Mouse (Mus musculus): ENCODE measurements around the gene B4galnt4. TPM values are rescaled to one million over a fixed set of nuclear protein-coding genes. Genes with fewer than 3 reads are reported as not detected.

B4galnt4 gene
- polyA plus RNA-seq, 1 experiment from 2014 or later = 65.7 TPM

DNA sequence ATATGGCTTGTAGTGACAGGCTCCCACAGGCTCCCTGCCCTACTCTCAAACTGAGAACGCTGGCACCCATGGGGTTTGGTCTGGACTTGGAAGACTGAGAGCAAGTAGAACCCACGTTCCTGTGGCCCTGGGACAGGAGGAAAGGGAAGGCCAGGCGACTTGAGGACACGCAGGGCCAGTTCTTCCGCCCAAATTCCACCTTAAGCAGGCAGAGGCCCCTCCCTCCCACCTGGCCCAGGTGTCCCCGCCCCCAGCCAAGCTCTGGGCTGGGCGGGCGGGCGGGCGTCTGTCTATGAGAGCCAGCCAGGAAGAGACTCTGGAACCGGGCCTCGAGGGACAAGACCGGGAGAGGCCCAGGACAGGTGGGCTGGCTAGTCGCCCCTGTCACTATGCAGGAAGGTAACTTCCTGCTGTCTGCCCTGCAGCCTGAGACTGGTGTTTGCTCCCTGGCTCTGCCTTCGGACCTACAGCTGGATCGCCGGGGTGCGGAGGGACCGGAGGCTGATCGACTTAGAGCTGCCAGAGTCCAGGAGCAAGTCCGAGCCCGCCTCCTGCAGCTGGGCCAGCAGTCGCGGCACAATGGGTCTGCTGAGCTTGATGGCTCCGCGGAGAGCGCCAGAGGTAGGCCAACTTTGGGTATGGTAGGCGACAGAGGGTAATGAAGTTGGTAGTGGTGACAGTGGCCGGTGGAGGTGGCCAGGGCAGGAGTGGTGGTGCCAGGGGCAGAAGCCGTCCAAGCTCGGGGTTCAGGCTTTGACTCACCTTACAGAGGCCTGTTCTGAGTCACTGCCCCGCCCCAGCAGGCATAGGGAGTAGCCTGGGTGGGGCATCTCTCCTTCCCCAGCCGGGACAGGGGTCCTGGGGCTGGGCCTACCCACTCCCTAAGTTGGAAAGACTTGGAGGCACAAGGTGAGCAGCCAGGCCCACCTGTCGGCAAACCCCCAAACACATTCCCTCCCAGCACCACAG is 18.9 kb downstream of the B4galnt4 start:
- no peaks in the 10 kb centered on the region for H3K36me3 ChIP-seq (ENCODE audit: control insufficient read depth, insufficient read depth, low read length)
- 26% methylated on average over 30 of the region's 34 CpGs for WGBS
- H3K9me3 ChIP-seq (replicated peaks; ENCODE audit: control insufficient read depth, low read length, poor library complexity, severe bottlenecking) = no peaks in the 10 kb centered on the region

GRCm38 (mm10) chr7:141087894-141088293 is 27.0 kb downstream of the B4galnt4 start:
- H3K4me2 ChIP-seq (ENCODE audit: low read length) = no peak overlapping the region
- no peaks in the 10 kb centered on the region for H3K36me3 ChIP-seq (ENCODE audit: control insufficient read depth, insufficient read depth, low read length)
- 57% methylated on average over 8 of the region's 8 CpGs for WGBS
- no peaks in the 10 kb centered on the region for H3K9me3 ChIP-seq (replicated peaks; ENCODE audit: control insufficient read depth, low read length, poor library complexity, severe bottlenecking)
- H3K27me3 ChIP-seq (ENCODE audit: control insufficient read depth, insufficient read depth, low read depth, low read length) = peaks cover 25% of the 10 kb centered on the region
- no peak overlapping the region for H3K9ac ChIP-seq (ENCODE audit: low read depth, low read length)
- H3K4me1 ChIP-seq (ENCODE audit: control insufficient read depth, insufficient read depth, low read length) = no peaks in the 10 kb centered on the region
- H3K27ac ChIP-seq (ENCODE audit: low read length) = no peak overlapping the region
- no peak overlapping the region for H3K4me3 ChIP-seq (ENCODE audit: low read depth, low read length)
- ATAC-seq = no peak

More for the DNA sequence above, 18.9 kb downstream of the B4galnt4 start:
- ATAC-seq = no peak
- Histone ChIP-seq H3K4me3 (ENCODE audit: low read depth, low read length) (no peak overlapping the region), H3K27me3 (ENCODE audit: control insufficient read depth, insufficient read depth, low read depth, low read length) (no peaks in the 10 kb centered on the region), H3K4me1 (ENCODE audit: control insufficient read depth, insufficient read depth, low read length) (no peaks in the 10 kb centered on the region), H3K9ac (ENCODE audit: low read depth, low read length) (no peak overlapping the region), H3K4me2 (ENCODE audit: low read length) (no peak overlapping the region), H3K27ac (ENCODE audit: low read length) (no peak overlapping the region)

GRCm38 (mm10) chr7:141088473-141088872 is 27.6 kb downstream of the B4galnt4 start:
- Histone ChIP-seq H3K27me3 (ENCODE audit: control insufficient read depth, insufficient read depth, low read depth, low read length) (peaks cover 28% of the 10 kb centered on the region), H3K4me1 (ENCODE audit: control insufficient read depth, insufficient read depth, low read length) (no peaks in the 10 kb centered on the region), H3K27ac (ENCODE audit: low read length) (no peak overlapping the region), H3K4me2 (ENCODE audit: low read length) (no peak overlapping the region), H3K36me3 (ENCODE audit: control insufficient read depth, insufficient read depth, low read length) (no peaks in the 10 kb centered on the region), H3K4me3 (ENCODE audit: low read depth, low read length) (no peak overlapping the region), H3K9me3 (replicated peaks; ENCODE audit: control insufficient read depth, low read length, poor library complexity, severe bottlenecking) (no peaks in the 10 kb centered on the region), H3K9ac (ENCODE audit: low read depth, low read length) (no peak overlapping the region)
- no peak for ATAC-seq
- 32% methylated on average over 18 of the region's 18 CpGs for WGBS

DNA sequence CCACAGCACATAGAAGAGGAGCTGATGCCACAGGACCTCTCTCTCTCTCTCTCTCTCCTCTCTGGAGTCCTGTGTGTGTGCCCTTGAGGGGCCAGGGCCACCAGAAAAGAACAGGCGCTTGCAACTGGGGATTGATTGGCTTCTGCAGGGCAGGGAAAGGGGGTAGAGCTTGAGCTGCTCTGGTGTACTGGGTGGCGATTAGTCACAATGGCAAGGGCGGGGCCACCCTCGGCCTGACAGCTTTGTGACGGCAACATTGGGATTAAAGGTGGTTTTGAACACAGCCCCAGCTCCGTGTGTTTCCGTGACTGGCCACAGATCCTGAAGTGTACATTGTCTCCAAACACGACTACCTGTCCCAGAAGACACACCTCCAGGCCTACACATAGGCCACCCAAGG is 29.3 kb downstream of the B4galnt4 start:
- H3K4me3 ChIP-seq (ENCODE audit: low read depth, low read length) = no peak overlapping the region
- no peaks in the 10 kb centered on the region for H3K9me3 ChIP-seq (replicated peaks; ENCODE audit: control insufficient read depth, low read length, poor library complexity, severe bottlenecking)
- no peaks in the 10 kb centered on the region for H3K4me1 ChIP-seq (ENCODE audit: control insufficient read depth, insufficient read depth, low read length)
- no peak overlapping the region for H3K27ac ChIP-seq (ENCODE audit: low read length)
- H3K36me3 ChIP-seq (ENCODE audit: control insufficient read depth, insufficient read depth, low read length) = no peaks in the 10 kb centered on the region
- 61% methylated on average over 8 of the region's 8 CpGs for WGBS
- no peak for ATAC-seq
- no peak overlapping the region for H3K4me2 ChIP-seq (ENCODE audit: low read length)
- H3K9ac ChIP-seq (ENCODE audit: low read depth, low read length) = no peak overlapping the region
- H3K27me3 ChIP-seq (ENCODE audit: control insufficient read depth, insufficient read depth, low read depth, low read length) = peaks cover 28% of the 10 kb centered on the region

- H3K9ac ChIP-seq (ENCODE audit: low read depth, low read length) = no peak overlapping the region
- 4% methylated on average over 37 of the region's 37 CpGs for WGBS
- peak overlapping the region; percentile 17; the same call in 1 of the 2 replicates for H3K4me3 ChIP-seq (ENCODE audit: low read depth, low read length)
- no peak overlapping the region for H3K27ac ChIP-seq (ENCODE audit: low read length)
- H3K4me1 ChIP-seq (ENCODE audit: control insufficient read depth, insufficient read depth, low read length) = no peaks in the 10 kb centered on the region
- H3K9me3 ChIP-seq (replicated peaks; ENCODE audit: control insufficient read depth, low read length, poor library complexity, severe bottlenecking) = no peaks in the 10 kb centered on the region
- peaks cover 28% of the 10 kb centered on the region for H3K27me3 ChIP-seq (ENCODE audit: control insufficient read depth, insufficient read depth, low read depth, low read length)
- ATAC-seq = peak; percentile 83
- H3K4me2 ChIP-seq (ENCODE audit: low read length) = peak overlapping the region; percentile 32
- H3K36me3 ChIP-seq (ENCODE audit: control insufficient read depth, insufficient read depth, low read length) = no peaks in the 10 kb centered on the region
Measured at GRCm38 (mm10) chr7:141092051-141092735, 31.3 kb downstream of the B4galnt4 start.

DNA sequence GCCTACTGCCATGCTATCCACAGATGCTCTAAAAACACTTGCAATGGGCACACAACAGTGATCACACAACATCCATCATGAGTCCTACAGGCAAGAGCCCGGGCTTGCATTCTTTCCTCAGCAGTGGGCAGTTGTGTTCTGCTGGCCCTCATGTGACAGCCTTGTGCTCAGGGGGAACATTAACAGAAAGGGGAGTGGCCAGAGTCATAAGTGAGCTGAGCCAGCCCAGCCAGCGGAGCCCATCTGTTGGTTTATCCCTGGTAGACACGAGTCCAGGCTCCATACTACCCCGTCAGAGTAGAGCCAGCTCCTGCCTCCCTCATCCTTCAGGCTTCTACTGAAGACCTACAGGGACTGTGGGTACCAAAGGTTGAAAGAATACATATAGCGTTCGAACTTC is 33.0 kb downstream of the B4galnt4 start:
- WGBS = 85% methylated on average over 6 of the region's 6 CpGs

DNA sequence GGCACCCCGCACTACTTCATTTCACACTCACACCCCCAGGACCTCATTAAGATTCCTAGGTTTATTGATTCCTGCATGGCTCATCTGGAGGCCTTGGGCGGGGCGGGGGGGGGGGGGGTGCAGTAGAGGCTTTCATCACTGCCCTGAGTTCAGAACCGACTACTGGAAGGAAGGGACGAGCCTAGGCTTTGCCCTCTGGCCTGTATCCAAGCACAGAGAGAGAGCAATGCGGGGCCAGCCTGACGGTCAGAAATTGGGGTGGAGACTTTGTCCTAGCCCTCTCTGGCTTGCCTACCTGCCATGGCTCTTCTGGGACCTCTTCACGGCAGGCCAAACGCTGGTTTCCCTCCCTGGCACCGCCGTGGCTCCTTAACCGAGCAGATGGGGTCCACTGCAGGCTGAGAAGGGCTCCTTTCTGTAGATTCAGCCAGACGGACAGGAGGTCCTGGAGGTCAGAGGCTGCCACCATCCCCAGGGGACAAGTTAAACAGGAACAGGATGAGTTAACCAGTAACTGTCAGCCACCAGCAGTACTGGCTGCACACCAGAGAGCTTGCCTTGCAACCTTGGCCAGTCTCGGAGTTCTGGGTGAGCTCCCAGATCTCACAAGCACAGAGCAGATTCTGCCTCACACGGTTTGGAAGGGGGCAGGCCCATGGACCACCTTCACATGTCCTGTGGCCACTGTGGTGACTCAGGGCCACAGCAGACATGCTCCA is 33.7 kb downstream of the B4galnt4 start:
- no peak for ATAC-seq
- Histone ChIP-seq H3K4me1 (ENCODE audit: control insufficient read depth, insufficient read depth, low read length) (no peaks in the 10 kb centered on the region; the same call in 1 of the 2 replicates), H3K27ac (ENCODE audit: low read length) (no peak overlapping the region), H3K4me3 (ENCODE audit: low read depth, low read length) (no peak overlapping the region), H3K9ac (ENCODE audit: low read depth, low read length) (no peak overlapping the region), H3K36me3 (ENCODE audit: control insufficient read depth, insufficient read depth, low read length) (no peaks in the 10 kb centered on the region), H3K9me3 (replicated peaks; ENCODE audit: control insufficient read depth, low read length, poor library complexity, severe bottlenecking) (no peaks in the 10 kb centered on the region), H3K4me2 (ENCODE audit: low read length) (no peak overlapping the region), H3K27me3 (ENCODE audit: control insufficient read depth, insufficient read depth, low read depth, low read length) (peaks cover 19% of the 10 kb centered on the region)
- 68% methylated on average over 15 of the region's 15 CpGs for WGBS

More for the DNA sequence above, 33.0 kb downstream of the B4galnt4 start:
- Histone ChIP-seq H3K4me1 (ENCODE audit: control insufficient read depth, insufficient read depth, low read length) (no peaks in the 10 kb centered on the region), H3K36me3 (ENCODE audit: control insufficient read depth, insufficient read depth, low read length) (no peaks in the 10 kb centered on the region), H3K27ac (ENCODE audit: low read length) (no peak overlapping the region), H3K27me3 (ENCODE audit: control insufficient read depth, insufficient read depth, low read depth, low read length) (peaks cover 19% of the 10 kb centered on the region), H3K4me3 (ENCODE audit: low read depth, low read length) (no peak overlapping the region), H3K9ac (ENCODE audit: low read depth, low read length) (no peak overlapping the region), H3K9me3 (replicated peaks; ENCODE audit: control insufficient read depth, low read length, poor library complexity, severe bottlenecking) (no peaks in the 10 kb centered on the region), H3K4me2 (ENCODE audit: low read length) (no peak overlapping the region)
- ATAC-seq = no peak

DNA sequence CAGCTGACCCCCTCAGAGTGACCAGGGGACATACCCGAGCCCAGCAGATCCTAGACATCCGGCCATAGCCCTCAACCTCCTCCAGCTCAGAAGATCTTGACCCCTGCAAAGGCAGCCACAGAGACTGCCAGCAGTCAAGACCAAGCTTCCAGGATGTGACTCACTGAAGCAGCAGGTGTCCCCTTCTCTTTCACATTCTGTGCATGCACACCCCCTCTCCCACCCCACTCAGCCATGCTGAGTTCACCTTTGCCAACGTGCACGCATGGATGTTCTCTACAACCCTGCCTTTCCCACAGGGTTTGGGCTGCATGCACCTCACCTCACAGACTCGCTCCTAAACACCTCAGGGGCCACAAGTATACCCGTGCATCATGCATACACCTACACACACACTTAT is 35.1 kb downstream of the B4galnt4 start:
- no peaks in the 10 kb centered on the region for H3K9me3 ChIP-seq (replicated peaks; ENCODE audit: control insufficient read depth, low read length, poor library complexity, severe bottlenecking)
- H3K9ac ChIP-seq (ENCODE audit: low read depth, low read length) = no peak overlapping the region
- H3K4me1 ChIP-seq (ENCODE audit: control insufficient read depth, insufficient read depth, low read length) = peaks cover 4% of the 10 kb centered on the region; the same call in 1 of the 2 replicates
- H3K4me3 ChIP-seq (ENCODE audit: low read depth, low read length) = no peak overlapping the region
- H3K27me3 ChIP-seq (ENCODE audit: control insufficient read depth, insufficient read depth, low read depth, low read length) = peaks cover 28% of the 10 kb centered on the region
- no peak overlapping the region for H3K27ac ChIP-seq (ENCODE audit: low read length)
- WGBS = 81% methylated on average over 6 of the region's 6 CpGs
- H3K36me3 ChIP-seq (ENCODE audit: control insufficient read depth, insufficient read depth, low read length) = no peaks in the 10 kb centered on the region
- ATAC-seq = no peak
- H3K4me2 ChIP-seq (ENCODE audit: low read length) = no peak overlapping the region

Measured in midbrain, embryonic 16.5 days (tissue).